Mouse (Mus musculus) erythroblast, embryonic 14.5 days (primary cell): ENCODE data around the gene Vmn1r170.
"Not testable (repeated sequence)": the region's sequence is repeated elsewhere in the genome, so short reads cannot be mapped to it uniquely, and the experiment has no call there.

Experiments used
- GATA1 ChIP-seq: IDR thresholded peaks from 2 replicates; pipeline ENCODE4 v1.6.1; 2012; ENCODE audit warnings: low read length, inconsistent platforms, mixed read lengths
- TAL1 ChIP-seq: IDR thresholded peaks from 3 replicates; pipeline ENCODE4 v1.6.1; 2012; ENCODE audit warnings: low read length, inconsistent platforms, mixed read lengths

DNA sequence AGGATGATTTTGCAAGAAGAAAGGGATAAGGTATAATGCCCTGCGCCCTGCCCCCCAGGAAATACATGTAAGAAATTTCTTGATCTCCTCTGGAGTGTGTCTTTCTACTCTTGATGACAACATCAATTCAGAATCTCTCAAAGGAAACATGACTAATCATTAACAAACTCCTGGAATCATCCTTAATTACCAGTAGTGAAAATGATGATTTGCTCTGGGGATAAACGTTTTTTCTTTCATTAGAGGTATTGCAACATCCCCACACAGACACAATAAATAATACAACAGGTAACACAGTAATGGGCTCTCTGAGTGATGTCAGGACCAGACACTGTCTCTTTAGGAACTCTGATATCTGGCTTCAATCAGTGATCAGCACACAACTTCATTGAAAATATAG is 30.7 kb upstream of the Vmn1r170 start, which contains the start of gene Vmn1r169:
- not testable (repeated sequence) for TF ChIP-seq GATA1, TAL1
